Mouse (Mus musculus): ENCODE measurements around the gene Wnk2.

GRCm38 (mm10) chr13:49094667-49095066, 53.1 kb downstream of the Wnk2 start:
- TF ChIP-seq MYOG (IDR thresholded peaks at IDR 0.05; ENCODE audit: control insufficient read depth in 1 of 3, insufficient read depth in 1 of 3, insufficient read length in 2 of 3, low read depth in 2 of 3) (no peak), POLR2A (IDR thresholded peaks at IDR 0.05; ENCODE audit: insufficient read length, low read depth) (no peak), REST (IDR thresholded peaks at IDR 0.05; ENCODE audit: insufficient read depth, insufficient read length) (no peak), TCF3 (IDR thresholded peaks at IDR 0.05; ENCODE audit: insufficient read length, low read depth) (no peak), USF1 (IDR thresholded peaks at IDR 0.05; ENCODE audit: low read depth) (no peak), TCF12 (IDR thresholded peaks at IDR 0.05; ENCODE audit: insufficient read depth, poor library complexity, severe bottlenecking) (no peak), MYOD1 (IDR thresholded peaks at IDR 0.05; ENCODE audit: control insufficient read depth in 1 of 3, insufficient read length in 2 of 3, low read depth in 2 of 3) (no peak), POLR2AphosphoS2 (IDR thresholded peaks at IDR 0.05; ENCODE audit: insufficient read length, low read depth) (no peak), MAX (IDR thresholded peaks at IDR 0.05; ENCODE audit: low read depth) (no peak), CEBPB (IDR thresholded peaks at IDR 0.05; ENCODE audit: insufficient read depth, poor library complexity, severe bottlenecking) (no peak)
